Mouse (Mus musculus) limb, embryonic 10.5 days (tissue): ENCODE results near the gene Ephb3. TPM values are rescaled to one million over a fixed set of nuclear protein-coding genes. Genes with fewer than 3 reads are reported as not detected.
"Not testable (repeated sequence)": the region's sequence is repeated elsewhere in the genome, so short reads cannot be mapped to it uniquely, and the experiment has no call there.

Source experiments
- DNase-seq: peaks from one replicate; pipeline ENCODE4 v3.0.0-alpha.2; 2017; ENCODE audit warnings: low spot score
- H3K27ac ChIP-seq: fragments of 300-500 bp; sonication (generic); 2 replicates; pipeline ENCODE4 v1.5.1; 2016; ENCODE audit warnings: mild to moderate bottlenecking
- H3K27me3 ChIP-seq: fragments of 300-500 bp; sonication (generic); 2 replicates; pipeline ENCODE4 v1.6.1; 2016; ENCODE audit warnings: low read depth, mild to moderate bottlenecking; ENCODE audit not compliant: poor library complexity, severe bottlenecking
- H3K36me3 ChIP-seq: fragments of 300-500 bp; sonication (generic); 2 replicates; pipeline ENCODE4 v1.6.1; 2016; ENCODE audit warnings: mild to moderate bottlenecking, moderate library complexity
- H3K4me1 ChIP-seq: fragments of 300-500 bp; sonication (generic); 2 replicates; pipeline ENCODE4 v1.6.1; 2016
- H3K4me3 ChIP-seq: fragments of 300-500 bp; sonication (generic); 2 replicates; pipeline ENCODE4 v1.5.1; 2016; ENCODE audit warnings: mild to moderate bottlenecking, moderate library complexity
- H3K9me3 ChIP-seq: fragments of 300-500 bp; sonication (generic); replicated peaks from 2 replicates; pipeline ENCODE4 v1.6.1; 2016; ENCODE audit warnings: mild to moderate bottlenecking
- WGBS: fragments of 180-500 bp; shearing (Covaris S2); methylation state at CpG from one replicate; pipeline ENCODE4 v1.1.7; 2016; 5-methylcytosine and 5-hydroxymethylcytosine counted together
- polyA plus RNA-seq: library from polyadenylated mRNA; unstranded; fragments of >200 nt; fragmentation: Nextera tagmentation; extraction: Ambion mirVana; gene quantifications from 2 replicates; pipeline ENCODE4 v1.2.1, GENCODE M21; 2016

Ephb3 gene
- polyA plus RNA-seq: 31.0 and 48.3 TPM in 2 replicates

DNA sequence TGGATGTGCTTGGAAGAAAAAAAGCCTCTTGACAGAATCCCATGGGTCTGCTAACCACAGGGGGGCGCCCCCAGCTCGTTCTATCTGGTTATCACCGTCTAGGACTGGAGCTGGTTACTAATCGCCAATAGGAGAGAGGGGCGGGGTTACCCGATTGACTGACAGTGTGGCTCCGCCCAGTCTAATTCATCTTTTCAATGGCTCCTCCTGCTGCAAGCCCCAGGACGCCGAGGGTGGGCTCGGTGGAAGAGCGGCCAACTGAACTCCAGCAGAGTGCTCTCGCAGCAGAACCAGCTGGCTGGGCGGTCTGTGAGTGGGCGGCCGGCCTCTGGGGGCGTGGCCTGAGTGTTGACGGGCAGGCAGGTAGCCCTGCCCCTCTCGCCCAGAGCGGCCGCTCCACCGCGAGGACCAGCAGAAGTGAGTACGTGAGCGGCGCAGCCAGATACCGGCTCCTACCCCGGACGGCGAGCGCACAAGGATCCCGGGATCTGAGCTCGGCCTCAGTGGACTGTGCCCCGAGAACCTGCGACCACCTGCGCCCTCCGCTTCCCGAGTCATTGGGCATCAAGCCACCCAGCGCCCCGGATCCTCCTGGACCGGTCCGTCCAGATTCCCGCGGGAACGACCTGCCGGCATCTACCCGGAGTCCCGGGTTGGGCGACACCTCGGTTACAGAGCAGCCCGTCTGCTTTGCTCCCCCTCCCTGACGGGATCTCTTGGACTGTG lies at the start of gene Ephb3:
Ephb3 (plus strand) TSS at position 389 of the 726 bp plus-strand sequence.
- under 1% methylated on average over 51 of the region's 51 CpGs for WGBS
- Histone ChIP-seq H3K9me3 (no peaks in the 10 kb centered on the region), H3K4me1 (peaks cover 51% of the 10 kb centered on the region), H3K4me3 (peak within 1 kb of the TSS; percentile 80), H3K27ac (peak within 1 kb of the TSS; percentile 94), H3K27me3 (peaks cover 7% of the 10 kb centered on the region), H3K36me3 (peaks cover 16% of the 10 kb centered on the region)
- peak; percentile 99 for DNase-seq

DNA sequence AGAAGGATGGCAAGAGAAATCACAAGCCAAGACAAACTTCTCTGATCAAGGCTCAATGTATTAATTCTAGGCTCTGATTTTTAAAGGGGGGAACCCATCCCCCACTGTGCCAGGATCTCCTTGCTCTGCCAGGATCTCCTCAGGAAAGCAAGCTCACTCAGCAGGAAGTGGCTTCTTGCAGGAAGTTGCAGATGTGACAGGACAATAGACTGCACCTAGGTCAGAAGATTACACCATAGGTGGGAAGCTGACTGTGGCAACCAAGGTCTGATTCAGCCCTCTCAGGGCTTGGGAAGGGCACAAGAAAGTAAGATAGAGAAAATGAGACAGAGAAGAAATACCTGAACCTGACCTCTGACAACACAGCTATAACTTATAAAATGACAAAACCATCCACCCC lies 48.3 kb upstream of the Ephb3 start:
- not testable (repeated sequence) for H3K9me3 ChIP-seq, DNase-seq, H3K4me3 ChIP-seq, H3K27me3 ChIP-seq, H3K36me3 ChIP-seq, H3K27ac ChIP-seq, H3K4me1 ChIP-seq

DNA sequence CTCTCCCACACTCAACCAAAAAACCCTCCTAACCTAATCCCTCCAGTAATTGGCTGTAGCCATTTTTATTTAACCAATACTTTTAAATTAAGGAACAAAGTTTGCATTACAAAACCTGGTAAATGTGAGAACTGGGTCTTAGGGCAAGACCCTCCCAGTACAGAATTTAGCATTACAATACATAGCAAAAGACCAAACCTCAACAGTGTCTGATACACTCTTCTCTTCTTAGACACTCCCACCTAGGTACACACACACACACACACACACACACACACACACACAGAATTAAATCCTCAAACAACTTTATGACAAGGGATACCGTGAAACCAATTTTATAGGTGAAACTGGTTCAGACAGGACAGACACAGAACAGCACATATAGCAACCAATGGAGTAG lies 45.3 kb upstream of the Ephb3 start:
- not testable (repeated sequence) for H3K4me1 ChIP-seq, H3K9me3 ChIP-seq, H3K27ac ChIP-seq, H3K4me3 ChIP-seq, H3K36me3 ChIP-seq, H3K27me3 ChIP-seq, DNase-seq
- 97% methylated on average over 1 of the region's 1 CpGs for WGBS

DNA sequence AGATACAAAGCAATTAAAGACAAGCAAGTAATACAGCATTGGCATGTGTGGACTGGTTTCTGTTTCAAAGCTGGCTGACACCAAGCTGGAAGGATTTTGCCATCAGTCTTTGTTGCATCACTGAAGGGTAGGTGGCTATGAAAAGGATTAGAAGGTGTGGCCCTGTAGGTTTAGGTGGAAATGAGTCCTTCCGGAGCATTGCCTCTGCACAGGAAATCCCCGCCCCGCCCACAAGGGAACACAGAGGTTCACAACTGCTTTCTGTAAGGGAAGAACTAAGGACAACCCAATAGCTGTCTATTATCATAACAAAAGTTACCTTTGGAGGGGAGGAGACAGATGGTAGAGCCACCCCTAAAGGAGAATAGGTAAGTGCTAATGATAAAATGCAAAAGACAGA lies 41.1 kb upstream of the Ephb3 start:
- not testable (repeated sequence) for H3K9me3 ChIP-seq, H3K27me3 ChIP-seq, H3K4me1 ChIP-seq, H3K4me3 ChIP-seq, H3K27ac ChIP-seq, H3K36me3 ChIP-seq, DNase-seq
- WGBS: 92% methylated on average over 3 of the region's 3 CpGs

DNA sequence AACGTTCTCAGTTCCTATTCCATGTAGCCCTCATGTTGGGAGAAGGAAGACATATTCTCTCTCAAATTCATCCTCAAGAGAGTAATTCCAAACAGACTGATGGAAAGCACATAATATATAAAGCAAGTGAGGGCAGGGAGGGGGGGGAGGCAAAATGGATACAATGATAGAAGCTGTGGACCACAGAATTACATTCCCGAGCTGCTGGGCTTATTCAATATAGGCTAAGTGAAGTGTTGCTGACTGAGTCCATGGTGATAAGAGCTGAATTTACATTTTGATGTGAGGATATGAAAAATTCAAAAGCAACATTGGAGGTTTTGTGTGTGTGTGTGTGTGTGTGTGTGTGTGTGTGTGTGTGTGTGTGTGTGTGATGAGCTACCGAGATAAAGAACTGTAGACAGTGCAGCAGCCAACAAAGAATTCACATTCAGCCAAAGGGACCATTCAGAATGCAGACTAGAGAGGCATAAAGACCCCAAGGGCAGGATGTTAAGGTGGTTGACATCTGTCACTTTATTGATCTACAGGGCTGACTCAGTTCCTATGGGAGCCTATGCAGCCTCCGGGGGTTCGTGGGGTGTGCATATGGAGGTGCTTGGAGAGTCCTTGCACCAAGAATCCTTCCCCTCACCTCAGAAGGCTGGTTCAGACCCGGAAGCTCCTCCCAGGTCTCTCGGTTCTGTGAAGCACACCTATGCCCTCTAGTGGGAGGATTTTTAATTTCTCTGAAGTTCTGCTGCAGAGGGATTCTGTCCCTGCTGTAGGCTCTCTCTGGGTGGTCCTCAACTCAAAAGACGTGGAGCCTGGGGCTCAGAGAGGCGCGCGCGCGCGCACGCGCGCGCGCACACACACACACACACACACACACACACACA lies 39.0 kb upstream of the Ephb3 start:
- not testable (repeated sequence) for DNase-seq, H3K27me3 ChIP-seq, H3K9me3 ChIP-seq, H3K4me3 ChIP-seq, H3K36me3 ChIP-seq, H3K27ac ChIP-seq, H3K4me1 ChIP-seq
- 23% methylated on average over 14 of the region's 19 CpGs for WGBS

DNA sequence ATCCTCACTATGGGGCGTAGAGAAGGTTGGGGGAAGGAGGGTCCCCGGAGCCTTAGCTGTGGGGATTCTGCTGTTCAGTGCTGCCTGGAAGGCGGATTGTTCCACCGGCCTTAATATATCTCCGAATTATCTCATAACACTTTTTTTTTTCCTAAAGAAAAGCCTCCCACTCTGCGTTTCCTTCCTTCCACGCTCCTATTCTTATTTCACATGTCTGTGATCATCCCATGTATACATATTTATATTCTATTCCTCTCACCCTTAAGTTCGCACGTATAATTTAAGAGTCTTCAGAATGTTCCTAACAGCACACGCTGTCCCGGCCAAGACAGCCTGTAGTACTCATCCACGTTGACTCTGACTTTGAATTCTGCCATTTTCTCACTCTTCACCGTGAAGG lies 35.8 kb upstream of the Ephb3 start:
- 92% methylated on average over 13 of the region's 13 CpGs for WGBS
- Histone ChIP-seq H3K27me3 (no peaks in the 10 kb centered on the region), H3K27ac (no peak overlapping the region), H3K36me3 (no peaks in the 10 kb centered on the region), H3K9me3 (no peaks in the 10 kb centered on the region), H3K4me1 (no peaks in the 10 kb centered on the region), H3K4me3 (no peak overlapping the region)
- DNase-seq: no peak

DNA sequence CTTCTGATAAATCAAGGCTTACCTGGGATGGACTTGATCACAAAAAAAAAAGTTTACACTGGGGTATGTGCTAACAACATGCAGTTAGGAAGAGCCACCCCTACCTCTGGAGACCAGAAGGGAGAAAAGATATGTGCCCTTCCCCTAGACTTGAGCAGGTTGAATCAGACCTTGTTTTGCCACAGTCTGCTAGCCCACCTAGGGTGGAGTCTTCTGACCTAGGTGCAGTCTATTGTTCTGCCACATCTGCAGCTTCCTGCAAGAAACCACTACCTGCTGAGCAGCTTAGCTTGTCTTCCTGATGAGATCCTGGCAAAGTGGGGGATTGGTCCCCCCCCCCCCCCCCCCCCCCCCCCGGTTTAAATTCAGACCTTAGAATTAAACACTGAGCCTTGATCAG lies 29.3 kb upstream of the Ephb3 start:
- Histone ChIP-seq H3K4me1 (no peaks in the 10 kb centered on the region), H3K27me3 (no peaks in the 10 kb centered on the region), H3K4me3 (no peak overlapping the region), H3K36me3 (no peaks in the 10 kb centered on the region), H3K9me3 (no peaks in the 10 kb centered on the region), H3K27ac (no peak overlapping the region)
- no peak for DNase-seq
- WGBS: 33% methylated on average over 1 of the region's 1 CpGs

DNA sequence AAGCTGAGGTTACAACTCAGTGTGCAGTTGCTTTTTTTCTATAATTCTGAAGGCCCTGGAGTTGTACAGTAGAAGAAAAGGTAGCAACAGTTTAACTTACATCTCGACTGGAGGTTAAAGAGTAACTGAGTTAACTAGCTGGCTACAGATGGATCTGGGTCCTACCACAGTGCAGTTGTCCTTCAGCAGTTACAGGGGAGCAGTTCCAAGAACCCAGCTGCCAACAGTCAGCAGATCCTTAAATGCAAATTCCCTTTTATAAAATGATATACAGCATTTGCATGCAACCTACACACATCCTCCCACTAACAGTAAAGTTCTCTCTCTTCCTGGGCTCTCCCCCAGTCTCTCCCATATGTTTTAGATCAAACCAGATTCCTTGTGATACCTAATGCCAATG lies 22.4 kb upstream of the Ephb3 start:
- H3K9me3 ChIP-seq: no peaks in the 10 kb centered on the region
- H3K4me3 ChIP-seq: no peak overlapping the region
- H3K27me3 ChIP-seq: no peaks in the 10 kb centered on the region
- 86% methylated on average over 1 of the region's 1 CpGs for WGBS
- no peak for DNase-seq
- 0 out of 2 replicates have a peak, but pooled peaks cover 8% of the 10 kb centered on the region for H3K4me1 ChIP-seq
- no peaks in the 10 kb centered on the region for H3K36me3 ChIP-seq
- no peak overlapping the region for H3K27ac ChIP-seq

DNA sequence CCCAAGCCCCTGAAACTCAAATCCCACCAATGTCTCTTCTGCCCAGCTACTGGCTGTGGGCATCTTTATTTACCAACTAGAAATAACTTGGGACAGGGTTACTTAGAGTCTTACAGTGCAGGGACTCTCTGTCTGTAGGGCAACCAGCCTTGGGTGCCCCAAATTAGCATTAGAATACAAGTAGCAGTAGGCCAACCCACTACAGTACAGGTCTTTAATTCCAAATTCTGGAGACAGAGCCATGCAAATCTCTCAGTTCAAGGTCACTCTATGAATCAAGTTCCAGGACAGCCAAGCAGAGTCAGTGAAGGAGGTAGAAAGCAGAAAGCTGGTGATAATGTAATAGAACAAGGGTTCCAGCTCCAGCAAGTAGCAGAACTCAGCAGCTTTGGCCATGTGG lies 19.9 kb upstream of the Ephb3 start:
- no peak overlapping the region for H3K4me3 ChIP-seq
- no peak for DNase-seq

DNA sequence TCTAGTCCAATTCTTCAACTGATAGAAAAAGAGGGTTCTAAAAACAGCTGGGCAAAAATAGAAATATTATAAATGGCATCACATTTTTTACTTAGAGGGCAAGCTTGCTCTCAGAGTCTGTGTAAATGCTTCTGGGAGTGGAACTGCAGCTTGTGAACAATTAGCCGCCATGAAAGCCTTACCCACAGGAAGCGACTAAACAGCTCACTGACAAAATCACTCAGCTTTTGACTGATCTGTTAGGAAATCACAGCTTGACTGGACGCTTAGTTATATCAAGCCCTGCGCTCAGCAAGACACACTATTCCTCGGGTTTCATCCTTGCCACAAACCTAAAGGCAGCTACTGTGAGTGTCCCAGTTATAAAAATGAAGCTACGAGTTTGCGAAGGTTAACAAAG lies 17.0 kb upstream of the Ephb3 start:
- no peak for DNase-seq
- Histone ChIP-seq H3K36me3 (no peaks in the 10 kb centered on the region), H3K27ac (no peak overlapping the region), H3K4me1 (peaks cover 27% of the 10 kb centered on the region), H3K9me3 (no peaks in the 10 kb centered on the region), H3K27me3 (no peaks in the 10 kb centered on the region), H3K4me3 (no peak overlapping the region)
- 47% methylated on average over 7 of the region's 7 CpGs for WGBS

More for the DNA sequence above, 19.9 kb upstream of the Ephb3 start:
- Histone ChIP-seq H3K27ac (no peak overlapping the region), H3K27me3 (no peaks in the 10 kb centered on the region), H3K9me3 (no peaks in the 10 kb centered on the region), H3K4me1 (peaks cover 21% of the 10 kb centered on the region), H3K36me3 (no peaks in the 10 kb centered on the region)

DNA sequence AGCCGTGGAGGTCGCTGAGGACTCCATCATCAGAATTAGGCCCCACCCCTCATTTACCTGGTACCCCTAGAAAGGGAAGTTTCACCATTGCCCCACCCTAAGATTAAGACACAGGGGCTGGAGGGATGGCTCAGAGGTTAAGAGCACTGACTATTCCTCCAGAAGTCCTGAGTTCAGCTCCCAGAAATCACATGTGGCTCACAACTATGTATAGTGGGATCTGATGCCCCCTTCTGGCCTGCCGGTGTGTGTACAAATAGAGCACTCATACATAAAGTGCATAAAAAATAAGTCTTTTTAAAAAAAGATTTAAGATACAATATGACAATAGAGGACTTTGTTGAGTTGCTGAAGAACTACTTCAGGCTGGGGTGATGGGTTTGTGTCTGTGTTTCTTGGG lies 16.2 kb upstream of the Ephb3 start:
- H3K4me3 ChIP-seq: no peak overlapping the region
- WGBS: 83% methylated on average over 3 of the region's 3 CpGs
- DNase-seq: no peak
- no peaks in the 10 kb centered on the region for H3K27me3 ChIP-seq
- H3K27ac ChIP-seq: no peak overlapping the region
- peaks cover 27% of the 10 kb centered on the region for H3K4me1 ChIP-seq
- H3K9me3 ChIP-seq: no peaks in the 10 kb centered on the region
- H3K36me3 ChIP-seq: no peaks in the 10 kb centered on the region

DNA sequence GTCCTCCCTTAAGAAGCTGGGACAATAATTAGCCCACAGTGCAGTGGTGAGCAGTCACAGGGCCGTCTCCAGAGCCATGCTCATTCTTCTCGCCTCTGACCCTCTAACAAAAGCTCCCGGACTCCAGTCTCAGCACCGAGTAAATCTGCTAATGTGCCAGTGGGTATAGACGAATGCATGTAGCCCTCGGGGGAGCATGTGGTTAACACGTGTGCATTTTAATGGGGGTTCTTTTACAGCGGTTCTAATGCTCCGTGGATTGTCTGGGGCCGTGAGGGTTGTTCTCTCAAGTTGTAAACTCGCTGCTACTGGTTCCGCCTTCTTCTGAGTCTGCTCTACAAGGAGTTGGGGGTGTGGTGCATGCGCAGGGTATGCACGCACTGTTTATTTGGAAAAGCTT lies 13.0 kb upstream of the Ephb3 start:
- peak overlapping the region; percentile 69 for H3K27ac ChIP-seq
- peak; percentile 51 for DNase-seq
- no peaks in the 10 kb centered on the region for H3K36me3 ChIP-seq
- no peaks in the 10 kb centered on the region for H3K27me3 ChIP-seq
- no peak overlapping the region for H3K4me3 ChIP-seq
- H3K4me1 ChIP-seq: peaks cover 30% of the 10 kb centered on the region
- no peaks in the 10 kb centered on the region for H3K9me3 ChIP-seq
- WGBS: 58% methylated on average over 14 of the region's 14 CpGs

DNA sequence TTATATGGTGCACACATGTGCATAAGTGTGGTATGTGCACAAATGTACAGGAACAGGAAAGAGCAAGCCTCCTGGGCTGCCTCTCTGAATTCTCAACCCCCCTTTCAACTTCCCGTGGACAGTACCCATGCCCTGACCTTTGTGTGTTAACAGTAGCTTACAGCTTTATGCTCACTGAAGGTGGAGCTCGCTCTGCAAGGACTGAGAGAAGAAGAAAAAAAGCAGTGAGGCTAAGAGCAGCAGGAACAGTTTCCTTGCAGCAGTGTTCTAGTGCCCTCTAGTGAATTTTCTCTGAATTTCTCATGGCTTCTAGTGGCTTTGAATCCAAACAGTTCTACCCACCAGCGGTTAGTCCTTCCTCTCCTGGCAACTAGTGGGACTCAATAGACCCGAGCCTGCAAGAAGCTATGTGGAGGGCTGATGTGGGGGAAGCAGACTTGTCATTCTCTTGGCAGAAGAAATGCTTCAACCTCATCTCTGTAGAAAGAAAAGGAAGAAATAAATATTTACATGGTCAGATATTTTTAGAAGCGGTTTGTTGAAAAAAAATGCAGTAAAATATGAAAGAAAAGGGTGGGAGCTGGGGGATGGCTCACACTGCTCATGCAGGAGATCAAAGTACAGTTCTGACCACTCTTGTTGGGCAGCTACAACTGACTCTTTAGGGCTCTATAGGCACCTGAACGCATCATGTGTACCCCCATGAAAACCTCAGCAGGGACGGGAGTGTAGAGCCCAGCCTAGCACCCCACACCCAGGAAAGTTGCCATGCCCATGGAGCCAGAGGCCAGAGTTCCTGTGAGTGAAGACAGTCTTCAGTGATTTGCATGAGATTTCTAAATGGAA lies 11.8 kb upstream of the Ephb3 start:
- Histone ChIP-seq H3K4me1 (peaks cover 27% of the 10 kb centered on the region), H3K36me3 (no peaks in the 10 kb centered on the region), H3K4me3 (no peak overlapping the region), H3K27me3 (no peaks in the 10 kb centered on the region), H3K27ac (peak overlapping the region; percentile 10; the same call in 1 of the 2 replicates), H3K9me3 (no peaks in the 10 kb centered on the region)
- DNase-seq: no peak
- 40% methylated on average over 7 of the region's 7 CpGs for WGBS
